Mouse (Mus musculus) ES-Bruce4 (cell line): Measurements from ENCODE around the gene Hist1h4a. TPM values are rescaled to one million over a fixed set of nuclear protein-coding genes. Genes with fewer than 3 reads are reported as not detected.

Experiments
- H3K27ac ChIP-seq: 2 replicates; pipeline ENCODE4 v1.5.1; 2012; ENCODE audit warnings: low read length, inconsistent platforms; ENCODE audit not compliant: insufficient read depth
- H3K27me3 ChIP-seq: 2 replicates; pipeline ENCODE4 v1.6.1; 2012; ENCODE audit warnings: mild to moderate bottlenecking, low read length, inconsistent platforms; ENCODE audit not compliant: control insufficient read depth, poor library complexity, insufficient read depth, severe bottlenecking
- H3K36me3 ChIP-seq: 2 replicates; pipeline ENCODE4 v1.6.1; 2012; ENCODE audit warnings: inconsistent platforms, mild to moderate bottlenecking, low read length, moderate library complexity; ENCODE audit not compliant: control insufficient read depth, poor library complexity, insufficient read depth, severe bottlenecking
- H3K4me1 ChIP-seq: one replicate; pipeline ENCODE4 v1.8.1; 2011; ENCODE audit warnings: low read length; ENCODE audit not compliant: control insufficient read depth, insufficient read depth
- H3K4me3 ChIP-seq: 2 replicates; pipeline ENCODE4 v1.5.1; 2011; ENCODE audit warnings: low read depth, mild to moderate bottlenecking, low read length
- H3K9ac ChIP-seq: 2 replicates; pipeline ENCODE4 v1.6.1; 2012; ENCODE audit warnings: low read depth, mild to moderate bottlenecking, inconsistent platforms; ENCODE audit not compliant: poor library complexity, severe bottlenecking
- H3K9me3 ChIP-seq: replicated peaks from 2 replicates; pipeline ENCODE4 v1.6.1; 2012; ENCODE audit warnings: mild to moderate bottlenecking, low read length, inconsistent platforms; ENCODE audit not compliant: control insufficient read depth, poor library complexity, insufficient read depth, severe bottlenecking
- CTCF ChIP-seq: IDR thresholded peaks from one replicate; pipeline ENCODE4 v1.8.1; 2011; ENCODE audit warnings: low read depth, low read length
- EP300 ChIP-seq: IDR thresholded peaks from 2 replicates; pipeline ENCODE4 v1.6.1; 2011; ENCODE audit warnings: low read depth, low read length; ENCODE audit not compliant: insufficient read depth
- POLR2A ChIP-seq: IDR thresholded peaks from one replicate; pipeline ENCODE4 v1.8.1; 2011; ENCODE audit warnings: low read length; ENCODE audit not compliant: insufficient read depth
- polyA plus RNA-seq: library from polyadenylated mRNA; stranded (reverse); fragments of >200 nt; gene quantifications from 2 replicates; pipeline ENCODE4 v1.2.4, GENCODE M21; 2011; ENCODE audit warnings: low read depth; ENCODE audit not compliant: missing spikeins, insufficient read depth, insufficient read length

The Hist1h4a gene
- polyA plus RNA-seq, 1 experiment, result 3.1 TPM

DNA sequence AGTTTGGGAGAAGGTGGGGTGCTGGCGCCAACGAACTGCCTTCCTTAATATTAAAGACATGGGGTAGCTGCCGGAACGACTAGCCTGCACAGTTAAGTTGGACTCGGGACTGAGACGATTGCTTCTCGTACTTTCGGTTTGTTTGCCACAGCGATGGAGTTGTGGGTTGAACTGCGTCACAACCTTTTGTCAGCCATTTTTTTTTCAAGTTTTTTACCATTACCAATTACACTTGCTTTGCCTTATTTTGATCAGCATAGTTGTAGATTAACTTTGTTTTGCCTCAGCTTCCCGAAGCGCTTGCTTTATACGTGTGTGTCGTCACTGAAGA is 21.1 kb downstream of the Hist1h4a start:
- H3K4me1 ChIP-seq, result no peaks in the 10 kb centered on the region
- H3K36me3 ChIP-seq, result no peaks in the 10 kb centered on the region
- TF ChIP-seq POLR2A, result no peak
- TF ChIP-seq EP300, result no peak
- no peak for TF ChIP-seq CTCF
- H3K27ac ChIP-seq, result peak overlapping the region; percentile 90
- peak overlapping the region; percentile 74 for H3K4me3 ChIP-seq
- H3K27me3 ChIP-seq, result no peaks in the 10 kb centered on the region
- H3K9me3 ChIP-seq, result no peaks in the 10 kb centered on the region
- peak overlapping the region; percentile 83 for H3K9ac ChIP-seq

DNA sequence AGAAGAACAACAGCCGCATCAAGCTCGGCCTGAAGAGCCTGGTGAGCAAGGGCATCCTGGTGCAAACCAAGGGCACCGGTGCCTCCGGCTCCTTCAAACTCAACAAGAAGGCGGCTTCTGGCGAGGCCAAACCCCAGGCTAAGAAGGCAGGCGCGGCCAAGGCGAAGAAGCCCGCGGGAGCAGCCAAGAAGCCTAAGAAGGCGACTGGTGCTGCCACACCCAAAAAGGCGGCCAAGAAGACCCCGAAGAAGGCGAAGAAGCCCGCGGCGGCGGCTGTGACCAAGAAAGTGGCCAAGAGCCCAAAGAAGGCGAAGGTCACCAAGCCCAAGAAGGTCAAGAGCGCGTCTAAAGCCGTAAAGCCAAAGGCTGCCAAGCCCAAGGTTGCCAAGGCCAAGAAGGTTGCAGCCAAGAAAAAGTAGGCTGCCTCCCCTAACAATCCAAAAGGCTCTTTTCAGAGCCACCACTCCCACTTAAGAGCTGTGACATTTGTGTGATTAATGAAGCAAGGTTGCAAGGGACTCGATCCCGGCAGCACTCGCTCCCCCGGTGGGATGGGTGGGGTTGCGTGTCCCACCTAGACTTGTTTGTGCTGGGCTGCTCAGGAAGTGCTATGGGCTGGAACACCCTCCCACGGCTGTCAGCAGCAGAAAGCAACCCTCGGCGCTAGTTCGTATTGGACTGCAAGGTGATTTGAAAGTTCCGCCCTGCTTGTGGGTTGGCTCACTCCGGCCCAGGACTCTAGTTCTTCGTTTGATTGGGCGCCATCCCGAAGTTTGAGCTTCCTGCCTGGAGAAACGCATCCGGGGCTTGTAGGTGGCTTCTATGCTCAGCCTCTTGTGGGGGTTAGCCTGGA is 21.7 kb downstream of the Hist1h4a start:
- no peaks in the 10 kb centered on the region for H3K27me3 ChIP-seq
- H3K9me3 ChIP-seq, result no peaks in the 10 kb centered on the region
- peak overlapping the region; percentile 90 for H3K27ac ChIP-seq
- no peaks in the 10 kb centered on the region for H3K36me3 ChIP-seq
- H3K4me3 ChIP-seq, result peak overlapping the region; percentile 74
- H3K9ac ChIP-seq, result peak overlapping the region; percentile 83
- TF ChIP-seq EP300, result peak; percentile 84
- TF ChIP-seq POLR2A, result peak; percentile 99
- TF ChIP-seq CTCF, result no peak
- no peaks in the 10 kb centered on the region for H3K4me1 ChIP-seq

DNA sequence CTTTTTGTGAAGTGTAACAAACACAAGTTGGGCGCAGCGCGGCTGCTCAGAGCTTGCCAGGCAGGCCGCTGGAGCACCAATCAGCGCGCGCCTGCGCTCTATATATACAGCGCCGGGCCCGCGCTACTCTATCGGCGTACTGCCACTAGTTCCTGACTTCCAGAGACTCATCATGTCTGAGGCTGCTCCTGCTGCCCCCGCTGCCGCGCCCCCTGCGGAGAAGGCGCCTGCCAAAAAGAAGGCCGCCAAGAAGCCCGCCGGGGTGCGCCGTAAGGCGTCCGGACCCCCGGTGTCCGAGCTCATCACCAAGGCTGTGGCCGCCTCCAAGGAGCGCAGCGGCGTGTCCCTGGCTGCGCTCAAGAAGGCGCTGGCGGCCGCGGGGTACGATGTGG is 22.4 kb downstream of the Hist1h4a start, which contains the start of gene Hist1h1c:
Gene Hist1h1c (plus strand): TSS at position 132 of the 392 bp plus-strand sequence.
- H3K4me1 ChIP-seq, result no peaks in the 10 kb centered on the region
- H3K27ac ChIP-seq, result peak within 1 kb of the TSS; percentile 90
- no peak for TF ChIP-seq EP300
- peak; percentile 98 for TF ChIP-seq POLR2A
- no peak for TF ChIP-seq CTCF
- H3K27me3 ChIP-seq, result no peaks in the 10 kb centered on the region
- H3K9ac ChIP-seq, result peak within 1 kb of the TSS; percentile 85
- peak within 1 kb of the TSS; percentile 74 for H3K4me3 ChIP-seq
- no peaks in the 10 kb centered on the region for H3K9me3 ChIP-seq
- H3K36me3 ChIP-seq, result no peaks in the 10 kb centered on the region

DNA sequence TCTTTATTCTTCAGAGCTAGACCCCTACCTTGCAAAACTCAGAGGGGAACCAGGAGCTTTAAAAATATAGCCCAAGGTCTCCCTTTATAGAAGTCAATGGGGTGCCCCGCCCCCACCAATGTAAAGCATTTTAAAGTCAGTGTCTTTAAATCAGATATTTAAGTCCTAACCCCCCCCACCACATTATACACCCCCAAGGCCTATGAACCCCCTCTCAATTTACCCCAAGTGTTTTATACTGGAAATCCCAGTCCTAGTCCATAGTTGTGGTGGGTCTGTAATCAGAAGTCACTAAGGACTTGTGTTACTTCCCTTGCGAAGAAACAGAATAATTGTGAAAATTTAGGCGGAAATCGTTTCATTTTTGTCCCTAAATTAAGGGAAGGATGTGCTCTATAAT is 23.0 kb downstream of the Hist1h4a start:
- H3K9ac ChIP-seq, result peak overlapping the region; percentile 85
- no peak for TF ChIP-seq EP300
- H3K27ac ChIP-seq, result peak overlapping the region; percentile 85

DNA sequence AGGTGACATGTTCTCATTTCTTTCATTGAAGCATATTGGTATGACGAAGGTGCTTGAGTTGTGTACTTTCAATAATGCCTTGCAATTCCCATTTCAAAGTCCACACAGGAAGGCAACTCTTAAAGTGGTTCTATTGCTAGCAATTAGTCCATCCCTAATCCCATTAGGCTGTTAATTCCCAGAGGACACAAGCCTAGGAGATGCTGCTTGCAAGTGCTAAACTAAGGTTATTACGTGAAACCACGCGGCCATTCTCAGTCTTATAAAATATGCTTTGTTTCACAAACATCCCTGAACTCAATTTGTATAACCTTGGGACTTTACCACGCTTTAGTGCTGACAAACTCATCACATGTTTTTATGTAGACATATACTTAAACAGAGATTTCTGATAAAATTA is 23.9 kb downstream of the Hist1h4a start:
- Histone ChIP-seq H3K4me1 (no peaks in the 10 kb centered on the region), H3K9ac (no peak overlapping the region), H3K27me3 (no peaks in the 10 kb centered on the region), H3K4me3 (no peak overlapping the region), H3K27ac (no peak overlapping the region), H3K36me3 (no peaks in the 10 kb centered on the region), H3K9me3 (no peaks in the 10 kb centered on the region)
- TF ChIP-seq POLR2A (no peak), CTCF (no peak), EP300 (no peak)

More for the DNA sequence above, 23.0 kb downstream of the Hist1h4a start:
- no peaks in the 10 kb centered on the region for H3K4me1 ChIP-seq
- no peak overlapping the region for H3K4me3 ChIP-seq
- no peaks in the 10 kb centered on the region for H3K9me3 ChIP-seq
- H3K27me3 ChIP-seq, result no peaks in the 10 kb centered on the region
- no peaks in the 10 kb centered on the region for H3K36me3 ChIP-seq

DNA sequence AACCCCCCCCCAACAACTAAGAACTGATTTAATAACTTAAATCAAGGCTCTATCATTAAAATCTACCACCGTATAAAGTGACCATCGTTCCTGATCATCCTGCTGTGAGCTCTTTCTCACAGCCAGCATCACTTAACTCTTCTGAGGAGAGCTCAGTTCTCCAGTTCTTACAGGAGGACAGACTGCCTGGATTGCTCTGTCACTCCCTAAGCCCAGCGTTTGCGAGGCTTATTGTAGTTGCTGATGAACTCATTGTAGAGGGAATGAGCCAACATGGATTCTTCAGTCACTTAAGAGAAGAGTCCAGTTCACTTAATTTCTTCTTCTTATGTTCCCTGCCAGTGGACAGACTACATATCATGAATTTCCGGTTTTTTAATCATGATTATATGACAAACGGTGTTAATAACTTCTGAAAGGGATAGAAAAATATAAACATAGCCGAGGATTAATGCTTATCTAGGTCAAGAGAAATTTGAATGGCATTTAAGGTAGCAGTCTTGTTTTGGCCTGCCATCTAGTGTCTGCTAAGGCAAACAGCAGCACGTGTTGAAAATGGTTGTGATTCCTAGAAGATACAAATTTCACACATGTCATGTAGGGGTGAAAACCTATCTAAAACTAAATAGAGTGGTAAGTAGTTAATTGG is 28.8 kb downstream of the Hist1h4a start:
- Histone ChIP-seq H3K4me3 (no peak overlapping the region), H3K27ac (no peak overlapping the region), H3K9me3 (no peaks in the 10 kb centered on the region), H3K36me3 (no peaks in the 10 kb centered on the region), H3K9ac (no peak overlapping the region), H3K27me3 (no peaks in the 10 kb centered on the region), H3K4me1 (no peaks in the 10 kb centered on the region)
- TF ChIP-seq CTCF, result peak; percentile 22
- no peak for TF ChIP-seq POLR2A
